Mouse (Mus musculus): ENCODE data around the gene Cog5. TPM values are rescaled to one million over a fixed set of nuclear protein-coding genes. Genes with fewer than 3 reads are reported as not detected.

Cog5 gene
- total RNA-seq, 2 experiments from 2014 or later = 29.2 to 31.7 TPM

DNA sequence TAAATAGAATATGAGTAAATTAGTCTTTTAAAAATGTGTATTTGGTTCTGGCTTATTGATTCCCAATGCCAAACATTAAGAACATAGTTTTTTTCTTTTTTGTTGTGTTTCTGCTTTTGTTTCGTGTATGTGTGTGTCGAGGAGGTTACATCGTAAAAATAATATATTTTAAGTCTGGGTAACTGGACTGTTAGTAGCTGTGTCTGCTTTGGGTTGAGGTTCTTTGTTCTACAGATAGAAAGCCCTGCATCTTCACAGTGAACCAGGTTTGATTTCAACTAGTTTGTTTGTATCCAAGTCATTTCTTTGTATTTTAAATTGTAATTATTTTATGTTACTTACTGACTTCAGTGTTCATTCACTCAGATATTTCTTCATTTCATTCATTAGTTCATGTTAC, 59.4 kb downstream of the Cog5 start:
- no peak for TF ChIP-seq CTCF (IDR thresholded peaks at IDR 0.05)
- H3K4me3 ChIP-seq = no peak overlapping the region
- DNase-seq = no peak
- intact Hi-C loops (cut with DNase I) = loop anchor here (10.0 kb wide), 1 partner anchor 339 kb away; no protein-coding TSS in a partner anchor
- H3K27ac ChIP-seq = no peak overlapping the region

GRCm38 (mm10) chr12:31719586-31720275, 65.1 kb downstream of the Cog5 start:
- Histone ChIP-seq H3K4me3 (no peak overlapping the region), H3K27ac (no peak overlapping the region)
- TF ChIP-seq CTCF (IDR thresholded peaks at IDR 0.05) = peak; percentile 71
- intact Hi-C loops (cut with DNase I) = loop anchor here (5.0 to 10.0 kb wide), 2 partner anchors 212 to 345 kb away; no protein-coding TSS in a partner anchor
- peak; percentile 30 for DNase-seq

- H3K4me3 ChIP-seq = no peak overlapping the region
- DNase-seq = no peak
- intact Hi-C loops (cut with DNase I) = no loop called here
- TF ChIP-seq CTCF (IDR thresholded peaks at IDR 0.05) = no peak
- H3K27ac ChIP-seq = no peak overlapping the region
Measured at GRCm38 (mm10) chr12:31724576-31724975, 69.9 kb downstream of the Cog5 start.

- no peak for TF ChIP-seq CTCF (IDR thresholded peaks at IDR 0.05)
- no peak for DNase-seq
- no peak overlapping the region for H3K4me3 ChIP-seq
- intact Hi-C loops (cut with DNase I) = no loop called here
- H3K27ac ChIP-seq = no peak overlapping the region
Measured at GRCm38 (mm10) chr12:31725511-31726275, 71.0 kb downstream of the Cog5 start.

GRCm38 (mm10) chr12:31726707-31727106, 72.0 kb downstream of the Cog5 start:
- intact Hi-C loops (cut with DNase I) = no loop called here
- TF ChIP-seq CTCF (IDR thresholded peaks at IDR 0.05) = no peak
- H3K27ac ChIP-seq = no peak overlapping the region
- no peak for DNase-seq
- H3K4me3 ChIP-seq = no peak overlapping the region

GRCm38 (mm10) chr12:31730126-31730525, 75.5 kb downstream of the Cog5 start:
- TF ChIP-seq CTCF (IDR thresholded peaks at IDR 0.05) = no peak
- no peak for DNase-seq
- intact Hi-C loops (cut with DNase I) = no loop called here

DNA sequence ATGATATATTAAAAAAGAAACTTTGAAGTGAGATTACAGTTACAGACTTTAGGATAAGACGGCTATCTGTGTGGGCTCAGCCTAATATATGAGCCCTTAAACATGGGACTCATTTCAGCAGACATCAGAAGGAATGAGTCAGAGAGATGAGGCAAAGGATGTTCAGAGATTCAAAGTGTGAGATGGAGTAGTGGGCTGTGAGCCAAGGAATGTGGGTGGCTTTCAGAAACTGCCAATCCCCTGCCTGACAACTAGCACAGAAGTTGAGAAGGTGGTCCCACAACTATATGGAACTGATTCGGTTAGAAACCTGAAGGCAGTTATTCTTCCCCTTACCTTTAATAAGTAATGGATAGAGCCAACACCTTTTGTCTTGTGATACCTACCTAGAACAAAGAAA, 79.9 kb downstream of the Cog5 start:
- Histone ChIP-seq H3K4me3 (no peak overlapping the region), H3K27ac (no peak overlapping the region)
- DNase-seq = no peak
- no peak for TF ChIP-seq CTCF (IDR thresholded peaks at IDR 0.05)
- intact Hi-C loops (cut with DNase I) = no loop called here

More at GRCm38 (mm10) chr12:31730126-31730525, 75.5 kb downstream of the Cog5 start:
- no peak overlapping the region for H3K4me3 ChIP-seq
- no peak overlapping the region for H3K27ac ChIP-seq

- intact Hi-C loops (cut with DNase I) = no loop called here
- Histone ChIP-seq H3K27ac (no peak overlapping the region), H3K4me3 (no peak overlapping the region)
- no peak for TF ChIP-seq CTCF (IDR thresholded peaks at IDR 0.05)
- DNase-seq = no peak
Measured at GRCm38 (mm10) chr12:31747301-31747700, 92.6 kb downstream of the Cog5 start.

GRCm38 (mm10) chr12:31749846-31750245, 95.2 kb downstream of the Cog5 start:
- Histone ChIP-seq H3K4me3 (no peak overlapping the region), H3K27ac (no peak overlapping the region)
- no peak for TF ChIP-seq CTCF (IDR thresholded peaks at IDR 0.05)
- intact Hi-C loops (cut with DNase I) = no loop called here
- DNase-seq = no peak

DNA sequence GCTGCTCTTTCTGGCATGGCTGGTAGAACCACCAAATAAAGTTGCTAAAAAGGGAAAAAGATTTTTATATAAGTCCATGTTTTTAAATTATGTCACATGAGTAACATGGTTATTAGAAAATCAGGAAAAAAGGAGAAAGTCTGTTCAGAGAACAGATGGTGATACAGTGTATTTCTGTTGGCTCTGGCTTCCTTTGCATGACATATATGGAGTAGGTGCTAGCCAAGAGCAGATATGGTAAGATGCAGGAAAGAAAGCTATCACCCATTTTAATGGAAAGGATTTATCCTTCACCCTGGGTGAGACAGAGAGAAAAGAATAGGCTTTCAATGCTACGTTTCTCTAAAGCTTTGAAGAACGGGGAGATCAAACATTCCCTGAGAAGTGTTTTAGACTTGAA, 99.8 kb downstream of the Cog5 start:
- no peak for DNase-seq
- Histone ChIP-seq H3K27ac (no peak overlapping the region), H3K4me3 (no peak overlapping the region)
- intact Hi-C loops (cut with DNase I) = no loop called here
- no peak for TF ChIP-seq CTCF (IDR thresholded peaks at IDR 0.05)

DNA sequence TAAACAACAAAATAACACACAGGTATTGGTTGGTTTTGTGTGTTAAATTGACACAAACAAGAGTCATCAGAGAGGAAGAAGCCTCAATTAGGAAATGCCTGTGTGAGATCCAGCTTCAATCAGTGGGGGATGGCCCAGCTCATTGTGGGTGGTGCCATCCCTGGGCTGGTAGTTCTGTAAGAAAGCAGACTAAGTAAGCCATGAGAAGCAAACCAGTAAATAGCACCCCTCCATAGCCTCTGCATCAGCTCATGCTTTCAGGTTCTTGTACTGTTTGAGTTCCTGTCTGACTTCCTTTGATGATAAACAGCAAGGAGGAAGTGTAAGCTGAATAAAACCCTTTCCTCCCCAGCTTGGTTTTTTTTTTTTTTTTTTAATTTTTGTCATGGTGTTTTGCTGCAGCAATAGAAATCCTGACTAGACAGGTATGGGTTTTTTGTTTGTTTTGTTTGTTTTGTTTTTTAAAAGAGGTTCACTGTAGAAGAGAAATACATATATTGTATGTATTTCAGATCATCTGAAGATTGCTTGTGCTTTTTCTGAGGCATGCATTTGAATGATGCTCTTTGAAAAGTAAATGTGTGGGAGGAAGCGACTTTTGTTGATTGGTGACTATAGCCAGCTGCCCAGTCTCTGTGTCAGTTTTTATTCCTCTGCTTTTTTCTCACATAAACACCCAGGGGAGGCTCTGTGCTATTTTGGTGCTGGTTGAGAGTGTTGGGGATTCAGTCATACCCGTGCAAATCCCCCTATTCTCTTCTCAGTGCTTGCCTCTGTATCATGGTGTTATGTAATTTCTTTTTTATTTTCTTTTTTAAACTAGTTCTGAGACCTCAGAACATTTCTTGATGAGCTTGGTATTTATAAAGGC, 101.5 kb downstream of the Cog5 start:
- DNase-seq = no peak
- intact Hi-C loops (cut with DNase I) = no loop called here
- H3K4me3 ChIP-seq = no peak overlapping the region
- no peak for TF ChIP-seq CTCF (IDR thresholded peaks at IDR 0.05)
- no peak overlapping the region for H3K27ac ChIP-seq

GRCm38 (mm10) chr12:31773612-31774011, 118.9 kb downstream of the Cog5 start:
- DNase-seq = no peak
- Histone ChIP-seq H3K4me3 (no peak overlapping the region), H3K27ac (no peak overlapping the region)
- intact Hi-C loops (cut with DNase I) = no loop called here
- no peak for TF ChIP-seq CTCF (IDR thresholded peaks at IDR 0.05)

DNA sequence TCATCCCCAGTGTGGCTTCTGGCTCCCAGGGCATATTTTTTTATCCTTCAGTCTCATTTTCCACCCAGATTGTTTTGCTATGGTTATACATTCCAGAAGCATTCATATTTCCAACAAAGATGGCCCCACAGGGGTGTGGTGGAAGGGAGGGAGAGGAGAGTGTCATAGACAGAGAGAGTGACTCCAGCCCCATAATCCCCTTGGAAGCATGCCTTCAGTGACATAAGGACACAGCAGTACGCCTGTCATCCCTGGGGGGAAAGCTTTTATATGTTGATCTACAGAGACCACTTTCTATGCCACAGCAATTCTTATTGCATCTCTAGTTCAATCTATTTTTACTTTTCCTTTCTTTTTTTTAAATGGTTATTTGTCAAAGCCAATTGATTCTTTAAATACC, 129.6 kb downstream of the Cog5 start:
- no peak for DNase-seq

More for the DNA sequence above, 129.6 kb downstream of the Cog5 start:
- intact Hi-C loops (cut with DNase I) = no loop called here
- TF ChIP-seq CTCF (IDR thresholded peaks at IDR 0.05) = no peak
- no peak overlapping the region for H3K27ac ChIP-seq
- H3K4me3 ChIP-seq = no peak overlapping the region
